19 mouse cellular contexts compared by ENCODE assay signal in genomic region chr17:79925865-79926421, GRCm38 (mm10). TPM values are rescaled to one million over a fixed set of nuclear protein-coding genes. Genes with fewer than 3 reads are reported as not detected.
DNase-seq lines count a peak whose midpoint lies in the region; ATAC-seq and TF ChIP-seq lines count a peak whose summit lies in the region.
"Had no signal": no experiment of that assay in that cellular context is flagged by ENCODE, and none has a peak within 500 bp of the region (broad histone marks: within the 10 kb centered on the region; RNA-seq: fewer than 3 reads in every experiment).

No protein-coding gene starts in this region.

- peak in 1 of 2 experiments; percentile 67; a peak in 2 of 4 replicates for TF ChIP-seq POLR2A in MEL (IDR thresholded peaks at IDR 0.05; ENCODE audit: control insufficient read depth in 1 of 2, insufficient read depth in 1 of 2, low read depth in 1 of 2, low read length in 2 of 2, poor library complexity in 1 of 2)
- TF ChIP-seq POLR2A in kidney, adult 2 months (IDR thresholded peaks at IDR 0.05; ENCODE audit: low read depth, low read length), result no peak

- TF ChIP-seq CTCF in MEL (IDR thresholded peaks at IDR 0.05 in 2 of 3, conservative IDR thresholded peaks at IDR 0.05 in 1 of 3; ENCODE audit: control insufficient read depth in 1 of 3, insufficient read depth in 1 of 3, low read depth in 2 of 3, low read length in 3 of 3, poor library complexity in 1 of 3, severe bottlenecking in 1 of 3), result no peak
- no peak for TF ChIP-seq CTCF in intestine, postnatal 0 days (IDR thresholded peaks at IDR 0.05; ENCODE audit: low read depth)
- TF ChIP-seq CTCF in liver, postnatal 0 days (IDR thresholded peaks at IDR 0.05; ENCODE audit: low read depth), result no peak
- no peak for TF ChIP-seq CTCF in kidney, adult 2 months (conservative IDR thresholded peaks at IDR 0.05; ENCODE audit: insufficient read depth, insufficient read length, low read depth, low read length)

- H3K79me2 ChIP-seq in MEL (ENCODE audit: control insufficient read depth, insufficient read depth, low read length, poor library complexity), result no peaks in the 10 kb centered on the region

- peak overlapping the region; percentile 63 for H3K9ac ChIP-seq in MEL (ENCODE audit: control insufficient read depth, low read depth, low read length, poor library complexity, severe bottlenecking)
- H3K9ac ChIP-seq in intestine, postnatal 0 days (ENCODE audit: low read depth, low read length), result no peak overlapping the region
- no peak overlapping the region for H3K9ac ChIP-seq in liver, postnatal 0 days (replicated peaks)
- H3K9ac ChIP-seq in hindbrain, embryonic 16.5 days (ENCODE audit: low read depth, low read length), result no peak overlapping the region
- H3K9ac ChIP-seq in midbrain, embryonic 13.5 days (replicated peaks), result no peak overlapping the region
- H3K9ac ChIP-seq: embryonic facial prominence, embryonic 12.5 days; forebrain, postnatal 0 days; heart, embryonic 15.5 days; lung, embryonic 14.5 days; neural tube, embryonic 12.5 days; stomach, embryonic 15.5 days had no signal

- peak; percentile 97 to 99 for TF ChIP-seq EP300 in MEL (IDR thresholded peaks at IDR 0.05; ENCODE audit: low read depth in 1 of 2, low read length in 2 of 2)
- TF ChIP-seq EP300 in liver, postnatal 0 days (IDR thresholded peaks at IDR 0.05; ENCODE audit: low read depth), result no peak

- peak; percentile 70 for ATAC-seq in intestine, postnatal 0 days
- ATAC-seq in liver, postnatal 0 days, result peak; percentile 46
- ATAC-seq in hindbrain, embryonic 16.5 days, result no peak
- no peak for ATAC-seq in midbrain, embryonic 13.5 days
- ATAC-seq: forebrain, postnatal 0 days had no signal

- DNase-seq in MEL (ENCODE audit: low read depth, low spot score), result peak; percentile 98
- DNase-seq in c-Kit-positive CD71-positive TER-119-negative erythroid progenitor cells, embryonic 14.5 days (ENCODE audit: low read depth), result peak; percentile 22
- no peak for DNase-seq in liver, postnatal 0 days
- no peak for DNase-seq in spleen, postnatal 36 days (ENCODE audit: low spot score in 2 of 2)
- DNase-seq in kidney, adult 2 months, result no peak
- DNase-seq: cerebellum, adult 18-20 months; forebrain, postnatal 0 days; heart, adult 18-20 months; kidney, postnatal 14 days; lung, embryonic 14.5 days; thymus, adult 2 months had no signal

- WGBS in intestine, postnatal 0 days, result 54% methylated on average over 11 of the region's 11 CpGs
- WGBS in liver, postnatal 0 days (ENCODE audit: insufficient replicate concordance), result 66% methylated on average over 11 of the region's 11 CpGs
- 95% methylated on average over 11 of the region's 11 CpGs for WGBS in hindbrain, embryonic 16.5 days
- 80% methylated on average over 11 of the region's 11 CpGs for WGBS in kidney, adult 2 months
- WGBS in midbrain, embryonic 13.5 days, result 95% methylated on average over 11 of the region's 11 CpGs

- TF ChIP-seq RAD21 in MEL (IDR thresholded peaks at IDR 0.05; ENCODE audit: low read depth, low read length), result no peak

- no peaks in the 10 kb centered on the region for H3K9me3 ChIP-seq in MEL (replicated peaks; ENCODE audit: insufficient read depth, low read length)
- H3K9me3 ChIP-seq in intestine, postnatal 0 days (ENCODE audit: control insufficient read depth), result no peaks in the 10 kb centered on the region
- H3K9me3 ChIP-seq in liver, postnatal 0 days (ENCODE audit: low read length), result no peaks in the 10 kb centered on the region
- no peaks in the 10 kb centered on the region for H3K9me3 ChIP-seq in hindbrain, embryonic 16.5 days (ENCODE audit: control insufficient read depth, low read length)
- H3K9me3 ChIP-seq in midbrain, embryonic 13.5 days, result no peaks in the 10 kb centered on the region
- H3K9me3 ChIP-seq: embryonic facial prominence, embryonic 12.5 days; heart, embryonic 15.5 days; neural tube, embryonic 12.5 days; stomach, embryonic 15.5 days had no signal

- peaks cover 0 to 38% of the 10 kb centered on the region in 2 experiments; a peak in 2 of 4 replicates for H3K36me3 ChIP-seq in MEL (ENCODE audit: control insufficient read depth in 1 of 2, insufficient read depth in 2 of 2, low read length in 2 of 2)
- H3K36me3 ChIP-seq in intestine, postnatal 0 days (ENCODE audit: control insufficient read depth, insufficient read depth), result no peaks in the 10 kb centered on the region
- H3K36me3 ChIP-seq in liver, postnatal 0 days (replicated peaks; ENCODE audit: insufficient read depth, low read length), result no peaks in the 10 kb centered on the region
- H3K36me3 ChIP-seq in hindbrain, embryonic 16.5 days (ENCODE audit: control insufficient read depth, insufficient read depth, low read length), result no peaks in the 10 kb centered on the region
- H3K36me3 ChIP-seq in kidney, adult 2 months (ENCODE audit: control insufficient read depth, insufficient read depth, low read length), result no peaks in the 10 kb centered on the region
- no peaks in the 10 kb centered on the region for H3K36me3 ChIP-seq in midbrain, embryonic 13.5 days
- H3K36me3 ChIP-seq: embryonic facial prominence, embryonic 12.5 days; heart, embryonic 15.5 days; neural tube, embryonic 12.5 days; stomach, embryonic 15.5 days had no signal

- peak overlapping the region; percentile 6 to 30 for H3K4me3 ChIP-seq in MEL (ENCODE audit: control insufficient read depth in 1 of 2, insufficient read depth in 1 of 2, low read depth in 2 of 2, low read length in 2 of 2)
- H3K4me3 ChIP-seq in intestine, postnatal 0 days (ENCODE audit: low read depth, low read length), result no peak overlapping the region
- H3K4me3 ChIP-seq in liver, postnatal 0 days (ENCODE audit: low read depth, low read length), result no peak overlapping the region
- no peak overlapping the region for H3K4me3 ChIP-seq in hindbrain, embryonic 16.5 days (ENCODE audit: low read length)
- no peak overlapping the region for H3K4me3 ChIP-seq in kidney, adult 2 months (ENCODE audit: insufficient read depth, low read depth, low read length)
- no peak overlapping the region for H3K4me3 ChIP-seq in midbrain, embryonic 13.5 days (replicated peaks)
- H3K4me3 ChIP-seq: embryonic facial prominence, embryonic 12.5 days; heart, embryonic 15.5 days; left cerebral cortex, adult 2 months; neural tube, embryonic 12.5 days; stomach, embryonic 15.5 days had no signal

- H3K27me3 ChIP-seq in MEL (ENCODE audit: control insufficient read depth in 1 of 2, insufficient read depth in 2 of 2, low read length in 2 of 2), result no peaks in the 10 kb centered on the region
- no peaks in the 10 kb centered on the region for H3K27me3 ChIP-seq in intestine, postnatal 0 days (replicated peaks; ENCODE audit: control insufficient read depth, insufficient read depth, low read length)
- H3K27me3 ChIP-seq in liver, postnatal 0 days (ENCODE audit: insufficient read depth, low read length), result no peaks in the 10 kb centered on the region
- no peaks in the 10 kb centered on the region for H3K27me3 ChIP-seq in hindbrain, embryonic 16.5 days (replicated peaks; ENCODE audit: control insufficient read depth, insufficient read depth, low read length)
- H3K27me3 ChIP-seq in kidney, adult 2 months (replicated peaks; ENCODE audit: control insufficient read depth, insufficient read depth, low read length), result no peaks in the 10 kb centered on the region
- no peaks in the 10 kb centered on the region for H3K27me3 ChIP-seq in midbrain, embryonic 13.5 days
- H3K27me3 ChIP-seq: embryonic facial prominence, embryonic 12.5 days; heart, embryonic 15.5 days; neural tube, embryonic 12.5 days; stomach, embryonic 15.5 days had no signal

- H3K27ac ChIP-seq in MEL (ENCODE audit: control insufficient read depth, low read depth, low read length), result peak overlapping the region; percentile 99
- H3K27ac ChIP-seq in intestine, postnatal 0 days (ENCODE audit: low read depth, low read length), result peak overlapping the region; percentile 86
- peak overlapping the region; percentile 77 for H3K27ac ChIP-seq in liver, postnatal 0 days (ENCODE audit: low read depth)
- H3K27ac ChIP-seq in hindbrain, embryonic 16.5 days (ENCODE audit: low read depth, low read length), result no peak overlapping the region
- no peak overlapping the region for H3K27ac ChIP-seq in kidney, adult 2 months (ENCODE audit: insufficient read depth, low read depth, low read length)
- no peak overlapping the region for H3K27ac ChIP-seq in midbrain, embryonic 13.5 days
- H3K27ac ChIP-seq: embryonic facial prominence, embryonic 12.5 days; heart, embryonic 15.5 days; left cerebral cortex, adult 2 months; neural tube, embryonic 12.5 days; stomach, embryonic 15.5 days had no signal

- H3K4me2 ChIP-seq in intestine, postnatal 0 days (replicated peaks; ENCODE audit: low read depth), result peak overlapping the region; percentile 1; the same call in 1 of the 2 replicates
- H3K4me2 ChIP-seq in liver, postnatal 0 days (ENCODE audit: low read depth, low read length), result peak overlapping the region; percentile 40; the same call in 1 of the 2 replicates
- H3K4me2 ChIP-seq in hindbrain, embryonic 16.5 days (ENCODE audit: low read length), result no peak overlapping the region
- no peak overlapping the region for H3K4me2 ChIP-seq in midbrain, embryonic 13.5 days (replicated peaks)
- H3K4me2 ChIP-seq: embryonic facial prominence, embryonic 12.5 days; heart, embryonic 15.5 days; lung, embryonic 14.5 days; neural tube, embryonic 12.5 days; stomach, embryonic 15.5 days had no signal

- peaks cover 29 to 37% of the 10 kb centered on the region in 2 experiments for H3K4me1 ChIP-seq in MEL (ENCODE audit: control insufficient read depth in 1 of 2, insufficient read depth in 2 of 2, low read length in 2 of 2)
- H3K4me1 ChIP-seq in intestine, postnatal 0 days (replicated peaks; ENCODE audit: control insufficient read depth, insufficient read depth, low read length), result no peaks in the 10 kb centered on the region
- H3K4me1 ChIP-seq in liver, postnatal 0 days (ENCODE audit: insufficient read depth), result peaks cover 11% of the 10 kb centered on the region; the same call in 1 of the 2 replicates
- H3K4me1 ChIP-seq in hindbrain, embryonic 16.5 days (ENCODE audit: control insufficient read depth, insufficient read depth, low read depth, low read length), result no peaks in the 10 kb centered on the region
- 0 out of 2 replicates have a peak, but pooled peaks cover 2% of the 10 kb centered on the region for H3K4me1 ChIP-seq in kidney, adult 2 months (ENCODE audit: control insufficient read depth, insufficient read depth, low read length)
- H3K4me1 ChIP-seq in midbrain, embryonic 13.5 days (replicated peaks), result no peaks in the 10 kb centered on the region
- H3K4me1 ChIP-seq: embryonic facial prominence, embryonic 12.5 days; heart, embryonic 15.5 days; neural tube, embryonic 12.5 days; stomach, embryonic 15.5 days had no signal

RNA-seq across cellular contexts. Expression of gene Atl2, which starts 30.0 kb away (rescaled TPM):
- total RNA-seq in MEL (2012; rRNA removed), result 28.9 and 29.5 TPM in 2 replicates
- polyA plus RNA-seq in MEL (2012; ENCODE audit: insufficient read depth in 1 of 2, insufficient read length in 2 of 2, low read depth in 1 of 2, low replicate concordance in 2 of 2, missing spikeins in 1 of 2), result 100 to 1,000 TPM in 1 of 2 experiments, 10 to 100 TPM in 1; 43.3 to 118 TPM
- 110 and 112 TPM in 2 replicates for polyA plus RNA-seq in intestine, postnatal 0 days (2015; fragmentation: Nextera tagmentation; extraction: Ambion mirVana)
- 40.8 and 41.2 TPM in 2 replicates for polyA plus RNA-seq in liver, postnatal 0 days (2015; fragmentation: Nextera tagmentation; extraction: Ambion mirVana)
- polyA plus RNA-seq in hindbrain, embryonic 16.5 days (2015; fragmentation: Nextera tagmentation; extraction: Ambion mirVana), result 38.9 and 39.0 TPM in 2 replicates
- 15.1 and 18.0 TPM in 2 replicates for polyA plus RNA-seq in kidney, adult 2 months (2012; rRNA removed)
- polyA plus RNA-seq in midbrain, embryonic 13.5 days (2015; fragmentation: Nextera tagmentation; extraction: Ambion mirVana), result 30.8 and 35.3 TPM in 2 replicates

Comparison
In these comparisons a context has a peak if more than half of its experiments do, and no peak if none do; other contexts are left out.
1. DNase-seq: peak in MEL (single experiment) and c-Kit-positive CD71-positive TER-119-negative erythroid progenitor cells, embryonic 14.5 days (single experiment); none in liver, postnatal 0 days (single experiment), spleen, postnatal 36 days (0 of 2) and kidney, adult 2 months (single experiment).
2. H3K27ac ChIP-seq: peak in MEL (single experiment), intestine, postnatal 0 days (single experiment) and liver, postnatal 0 days (single experiment); none in hindbrain, embryonic 16.5 days (single experiment), kidney, adult 2 months (single experiment) and midbrain, embryonic 13.5 days (single experiment).
3. H3K4me3 ChIP-seq: peak in MEL (2 of 2); none in intestine, postnatal 0 days (single experiment), liver, postnatal 0 days (single experiment), hindbrain, embryonic 16.5 days (single experiment), kidney, adult 2 months (single experiment) and midbrain, embryonic 13.5 days (single experiment).
4. ATAC-seq: peak in intestine, postnatal 0 days (single experiment) and liver, postnatal 0 days (single experiment); none in hindbrain, embryonic 16.5 days (single experiment) and midbrain, embryonic 13.5 days (single experiment).
5. H3K4me2 ChIP-seq: peak in intestine, postnatal 0 days (single experiment) and liver, postnatal 0 days (single experiment); none in hindbrain, embryonic 16.5 days (single experiment) and midbrain, embryonic 13.5 days (single experiment).